Mouse (Mus musculus) cerebellum, adult 9-10 months (tissue): ENCODE data around the gene Tor1a.
A peak's percentile ranks its signal among the peaks of the same experiment; 100 is the strongest.
"Not testable (repeated sequence)": the region's sequence is repeated elsewhere in the genome, so short reads cannot be mapped to it uniquely, and the experiment has no call there.

Source experiments
- DNase-seq: peaks from one replicate; pipeline ENCODE4 v3.0.0; 2022

The Tor1a gene

GRCm38 (mm10) chr2:30952824-30953490 is 14.8 kb downstream of the Tor1a start, which contains the start of gene Tor1b:
Gene Tor1b, plus strand, starts transcription at chr2:30952959.
- peak; percentile 88 for DNase-seq

GRCm38 (mm10) chr2:30952457-30952823 is 15.3 kb downstream of the Tor1a start:
- DNase-seq, result no peak

- peak; percentile 71 for DNase-seq
These were observed 25.1 kb downstream of the Tor1a start for GRCm38 (mm10) chr2:30942603-30943011.

GRCm38 (mm10) chr2:30942116-30942515 is 25.6 kb downstream of the Tor1a start:
- not testable (repeated sequence) for DNase-seq

- no peak for DNase-seq
These were observed 26.1 kb downstream of the Tor1a start for GRCm38 (mm10) chr2:30941586-30941985.

GRCm38 (mm10) chr2:30938574-30938991 is 29.1 kb downstream of the Tor1a start:
- DNase-seq, result no peak

GRCm38 (mm10) chr2:30937731-30938130 is 30.0 kb downstream of the Tor1a start:
- DNase-seq, result no peak

GRCm38 (mm10) chr2:30936808-30937207 is 30.9 kb downstream of the Tor1a start:
- no peak for DNase-seq

- peak; percentile 83 for DNase-seq
These were observed 33.7 kb downstream of the Tor1a start for GRCm38 (mm10) chr2:30933917-30934450.

GRCm38 (mm10) chr2:30933032-30933431 is 34.7 kb downstream of the Tor1a start:
- DNase-seq, result no peak

- no peak for DNase-seq
These were observed 35.8 kb downstream of the Tor1a start for GRCm38 (mm10) chr2:30931922-30932321.

GRCm38 (mm10) chr2:30930846-30931245 is 36.9 kb downstream of the Tor1a start:
- not testable (repeated sequence) for DNase-seq

GRCm38 (mm10) chr2:30929483-30930045 is 38.2 kb downstream of the Tor1a start, which contains the start of gene Ptges:
Gene Ptges, minus strand, starts transcription at chr2:30929863.
- DNase-seq, result peak; percentile 80

GRCm38 (mm10) chr2:30928893-30929482 is 38.7 kb downstream of the Tor1a start:
- DNase-seq, result no peak

GRCm38 (mm10) chr2:30927844-30928628 is 39.7 kb downstream of the Tor1a start:
- DNase-seq, result peak; percentile 77

- DNase-seq, result no peak
These were observed 40.5 kb downstream of the Tor1a start for GRCm38 (mm10) chr2:30927151-30927781.

- no peak for DNase-seq
These were observed 41.4 kb downstream of the Tor1a start for GRCm38 (mm10) chr2:30926381-30926780.

GRCm38 (mm10) chr2:30925181-30925580 is 42.6 kb downstream of the Tor1a start:
- DNase-seq, result no peak

- DNase-seq, result no peak
These were observed 44.6 kb downstream of the Tor1a start for GRCm38 (mm10) chr2:30923099-30923498.

- DNase-seq, result no peak
These were observed 47.5 kb downstream of the Tor1a start for GRCm38 (mm10) chr2:30920216-30920615.

- DNase-seq, result no peak
These were observed 48.9 kb downstream of the Tor1a start for GRCm38 (mm10) chr2:30918780-30919329.

GRCm38 (mm10) chr2:30918126-30918525 is 49.6 kb downstream of the Tor1a start:
- no peak for DNase-seq
